Mouse (Mus musculus) testis, adult 2 months (tissue): ENCODE results near the gene Dlat.

Experiments
- CTCF ChIP-seq: fragments of 200-500 bp; IDR thresholded peaks from 2 replicates; pipeline ENCODE4 v1.5.1; 2012; ENCODE audit warnings: low read depth, mild to moderate bottlenecking, inconsistent platforms, low read length, moderate library complexity; ENCODE audit not compliant: control insufficient read depth, insufficient read depth, insufficient replicate concordance
- POLR2A ChIP-seq: fragments of 200-500 bp; IDR thresholded peaks from 2 replicates; pipeline ENCODE4 v1.6.1; 2012; ENCODE audit warnings: low read depth, mild to moderate bottlenecking, inconsistent platforms, low read length, moderate library complexity; ENCODE audit not compliant: control insufficient read depth

DNA sequence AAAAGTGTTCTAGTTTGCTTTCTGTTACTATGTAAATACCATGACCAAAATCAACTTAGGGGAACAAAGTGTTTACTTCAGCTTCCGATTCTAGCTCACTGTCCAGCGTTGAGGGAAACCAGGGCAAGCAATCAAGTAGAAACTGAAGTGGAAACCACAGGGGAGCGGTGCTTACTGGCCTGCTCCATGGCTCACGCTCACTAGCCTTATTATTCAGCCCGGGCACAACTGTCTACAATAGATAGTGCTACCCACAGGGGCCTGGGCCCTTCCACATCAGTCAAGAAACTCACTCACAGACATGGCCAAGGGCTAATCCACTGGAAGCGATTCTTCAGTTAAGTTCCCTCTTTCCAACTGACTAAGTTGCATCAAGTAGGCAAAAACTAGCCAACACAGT, 58.0 kb downstream of the Dlat start:
- TF ChIP-seq POLR2A = no peak
- TF ChIP-seq CTCF = no peak
